Mouse (Mus musculus): ENCODE results near the gene Ctnnbl1.

Ctnnbl1 gene

GRCm38 (mm10) chr2:157736854-157737850 is at the start of gene Ctnnbl1:
TSS of gene Ctnnbl1 (plus strand) at chr2:157737401.
- in situ Hi-C loops (cut with MboI, MseI): loop anchor here (10.0 kb wide), 1 partner anchor 602 kb away; the partner anchor contains the start of gene Samhd1

GRCm38 (mm10) chr2:157687506-157687905 is 49.7 kb upstream of the Ctnnbl1 start:
- in situ Hi-C loops (cut with MboI, MseI): no loop called here

- in situ Hi-C loops (cut with MboI, MseI): no loop called here
Observed at GRCm38 (mm10) chr2:157691266-157692105, 45.7 kb upstream of the Ctnnbl1 start.

GRCm38 (mm10) chr2:157692365-157692932 is 44.8 kb upstream of the Ctnnbl1 start:
- in situ Hi-C loops (cut with MboI, MseI): no loop called here

GRCm38 (mm10) chr2:157693576-157693975 is 43.6 kb upstream of the Ctnnbl1 start:
- in situ Hi-C loops (cut with MboI, MseI): no loop called here

- in situ Hi-C loops (cut with MboI, MseI): no loop called here
Observed at GRCm38 (mm10) chr2:157696297-157696731, 40.9 kb upstream of the Ctnnbl1 start.

GRCm38 (mm10) chr2:157703155-157703554 is 34.0 kb upstream of the Ctnnbl1 start:
- in situ Hi-C loops (cut with MboI, MseI): no loop called here

GRCm38 (mm10) chr2:157704991-157705776 is 32.0 kb upstream of the Ctnnbl1 start:
- in situ Hi-C loops (cut with MboI, MseI): no loop called here

GRCm38 (mm10) chr2:157705777-157706158 is 31.4 kb upstream of the Ctnnbl1 start:
- in situ Hi-C loops (cut with MboI, MseI): no loop called here

GRCm38 (mm10) chr2:157707191-157707923 is 29.8 kb upstream of the Ctnnbl1 start:
- in situ Hi-C loops (cut with MboI, MseI): no loop called here

- in situ Hi-C loops (cut with MboI, MseI): no loop called here
Observed at GRCm38 (mm10) chr2:157712677-157713076, 24.5 kb upstream of the Ctnnbl1 start.

- in situ Hi-C loops (cut with MboI, MseI): no loop called here
Observed at GRCm38 (mm10) chr2:157715586-157716191, 21.5 kb upstream of the Ctnnbl1 start.

- in situ Hi-C loops (cut with MboI, MseI): no loop called here
Observed at GRCm38 (mm10) chr2:157718441-157718840, 18.8 kb upstream of the Ctnnbl1 start.

- in situ Hi-C loops (cut with MboI, MseI): no loop called here
Observed at GRCm38 (mm10) chr2:157723883-157724573, 13.2 kb upstream of the Ctnnbl1 start.

GRCm38 (mm10) chr2:157724574-157724914 is 12.7 kb upstream of the Ctnnbl1 start:
- in situ Hi-C loops (cut with MboI, MseI): no loop called here

GRCm38 (mm10) chr2:157744619-157745018 is 7.4 kb downstream of the Ctnnbl1 start:
- in situ Hi-C loops (cut with MboI, MseI): no loop called here

- in situ Hi-C loops (cut with MboI, MseI): no loop called here
Observed at GRCm38 (mm10) chr2:157745735-157746134, 8.5 kb downstream of the Ctnnbl1 start.

GRCm38 (mm10) chr2:157746558-157746957 is 9.4 kb downstream of the Ctnnbl1 start:
- in situ Hi-C loops (cut with MboI, MseI): no loop called here

- in situ Hi-C loops (cut with MboI, MseI): no loop called here
Observed at GRCm38 (mm10) chr2:157747989-157748388, 10.8 kb downstream of the Ctnnbl1 start.

All from T-helper 2 cell (primary cell).